Mouse (Mus musculus) small intestine, adult 2 months (tissue): ENCODE measurements around the gene Col12a1.

Experiments
- CTCF ChIP-seq: fragments of 200-500 bp; IDR thresholded peaks from 2 replicates; pipeline ENCODE4 v1.5.1; 2012; ENCODE audit warnings: low read depth, mild to moderate bottlenecking, control low read depth, inconsistent platforms, low read length, moderate library complexity, mixed read lengths; ENCODE audit not compliant: insufficient replicate concordance, insufficient read length; ENCODE audit errors: extremely low read depth
- POLR2A ChIP-seq: fragments of 200-500 bp; IDR thresholded peaks from 2 replicates; pipeline ENCODE4 v1.6.1; 2012; ENCODE audit warnings: low read depth, mild to moderate bottlenecking, control low read depth, inconsistent platforms, low read length, moderate library complexity

- TF ChIP-seq POLR2A, result no peak
- no peak for TF ChIP-seq CTCF
Measured at GRCm38 (mm10) chr9:79600237-79600570, 118.4 kb downstream of the Col12a1 start.
